Mouse (Mus musculus): ENCODE data around the gene Casc3. TPM values are rescaled to one million over a fixed set of nuclear protein-coding genes. Genes with fewer than 3 reads are reported as not detected.

Casc3 gene
- total RNA-seq, 2 experiments from 2014 or later = 36.8 to 41.9 TPM

DNA sequence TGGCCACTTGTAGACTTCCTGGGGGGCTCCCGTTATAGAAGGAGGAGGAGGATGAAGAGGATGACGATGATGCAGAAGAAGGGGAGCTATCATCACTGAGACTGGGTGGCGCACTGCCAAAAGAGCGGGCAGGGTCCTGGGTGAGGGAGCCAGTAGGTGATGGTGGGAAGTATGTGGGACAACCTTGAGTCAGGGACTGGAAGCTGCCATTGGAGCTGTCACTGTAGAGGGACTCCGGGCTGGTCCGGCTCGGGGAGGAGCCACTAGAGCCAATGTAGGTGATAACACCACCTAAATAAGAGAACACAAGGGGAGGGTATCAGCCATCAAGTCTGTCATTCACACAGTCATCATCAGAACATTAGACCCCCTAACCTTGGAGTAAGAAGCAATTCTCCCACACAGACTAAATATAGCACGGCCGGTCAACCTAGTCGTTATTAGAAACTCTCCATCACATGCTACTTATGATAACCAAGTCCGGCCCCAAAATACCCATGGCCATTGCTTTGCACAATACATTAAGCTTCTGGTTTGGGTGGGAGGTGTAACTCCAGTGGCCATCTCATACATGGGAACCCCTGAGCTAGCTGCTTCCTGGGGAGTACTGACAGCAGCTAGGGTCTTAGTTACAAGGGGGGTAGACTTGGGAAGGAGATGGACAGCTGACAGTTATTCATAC, 32.7 kb upstream of the Casc3 start:
- peak in 1 of 2 experiments; percentile 41 for DNase-seq (ENCODE audit: low spot score in 2 of 2)

DNA sequence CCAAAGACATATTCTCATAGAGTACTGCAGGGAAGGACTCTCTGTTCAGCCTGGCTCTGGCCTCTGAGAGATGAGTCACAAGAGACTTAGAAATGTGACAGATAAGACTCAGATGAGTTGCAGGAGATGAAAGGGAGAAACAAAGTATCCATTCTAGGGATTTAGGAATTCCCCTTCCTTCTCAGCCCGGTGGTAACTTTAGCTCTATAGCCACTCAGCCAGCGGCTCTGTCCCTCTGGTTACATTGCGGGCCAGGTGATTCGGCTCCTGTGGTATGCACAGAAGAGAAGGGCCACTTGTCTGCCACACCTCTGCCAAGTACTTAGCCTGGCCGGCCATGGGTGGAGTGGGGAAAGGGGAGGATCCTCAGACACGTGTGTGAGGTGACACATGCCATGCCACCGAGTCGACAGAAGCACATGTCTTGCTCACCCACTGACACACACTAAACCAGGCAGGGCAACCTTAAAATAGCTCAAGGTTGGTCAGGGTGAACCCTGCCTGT, 32.0 kb upstream of the Casc3 start:
- peak; percentile 67 to 73 for DNase-seq (ENCODE audit: low spot score in 2 of 2)

DNA sequence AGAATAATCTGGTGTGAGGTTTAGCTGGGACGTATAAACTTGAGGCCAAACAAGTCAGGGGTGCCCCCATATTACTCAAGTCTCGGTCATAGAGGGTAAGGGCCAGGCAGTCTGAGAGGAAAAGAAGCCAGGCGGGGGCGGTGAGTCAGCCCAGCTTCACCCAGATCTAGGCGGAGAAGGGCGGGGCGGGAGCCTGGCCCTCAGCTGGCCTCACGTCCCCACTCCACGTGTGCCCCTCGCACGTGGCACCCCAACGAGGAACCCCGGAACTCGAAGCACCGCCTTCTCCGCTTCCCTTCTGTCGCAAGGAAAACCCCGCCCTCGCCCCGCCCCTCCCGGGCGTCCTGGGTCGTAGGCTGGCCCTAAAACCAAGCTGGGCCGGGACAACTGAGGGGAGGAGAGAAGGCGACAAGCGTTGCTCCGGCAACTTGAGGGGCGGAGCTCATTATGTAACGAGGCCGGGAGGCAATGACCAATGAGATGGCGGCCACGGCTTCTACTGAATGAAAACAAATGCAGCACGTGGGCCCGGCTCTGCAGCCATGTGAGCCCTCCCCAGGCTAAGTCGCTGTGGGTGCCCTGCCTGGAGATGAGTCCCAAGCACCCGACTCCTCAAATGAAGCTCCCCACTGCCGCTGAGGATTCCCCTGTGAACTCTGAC, 30.9 kb upstream of the Casc3 start:
- DNase-seq (ENCODE audit: low spot score in 2 of 2) = peak; percentile 99 to 100

DNA sequence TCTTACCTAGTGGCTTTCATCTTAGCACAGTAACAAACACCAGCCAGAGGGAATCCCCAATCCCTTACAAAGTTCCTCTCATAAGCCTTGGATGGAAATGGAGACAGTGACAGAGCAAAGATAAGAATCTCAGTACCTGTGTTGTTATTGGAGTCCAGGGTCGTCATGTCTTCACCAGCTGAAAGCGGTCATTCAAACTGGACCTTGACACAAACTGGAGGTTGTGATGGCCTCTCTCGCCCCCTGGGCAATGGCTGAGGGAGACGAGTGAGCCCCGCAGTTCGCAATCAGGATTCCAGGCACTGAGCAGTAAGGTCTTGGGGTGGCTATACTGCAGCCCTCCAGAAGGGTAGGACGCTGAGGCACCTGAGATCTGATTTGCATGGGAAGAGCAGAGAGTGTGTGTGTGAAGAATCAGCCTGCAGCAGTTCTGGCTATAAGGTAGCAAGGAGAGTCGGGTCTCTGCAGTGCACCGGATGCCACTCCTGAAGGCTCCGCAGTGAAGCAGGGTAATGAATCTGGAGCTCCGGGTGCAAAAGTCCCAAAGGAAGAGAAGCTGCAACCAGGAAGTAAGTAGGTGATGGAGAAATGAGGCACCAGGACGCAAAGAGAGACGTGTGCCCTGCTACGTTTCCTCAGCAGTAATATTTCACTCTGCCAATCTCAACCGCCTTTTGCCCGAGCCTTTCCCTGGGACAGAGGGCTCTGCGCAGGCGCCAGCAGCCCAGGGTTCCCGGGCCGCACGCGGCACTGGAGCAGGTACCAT, 29.9 kb upstream of the Casc3 start, which contains the start of gene Nr1d1:
Nr1d1 (minus strand) TSS at position 752 of the 766 bp plus-strand sequence.
- DNase-seq (ENCODE audit: low spot score in 2 of 2) = peak in 1 of 2 experiments; percentile 99

DNA sequence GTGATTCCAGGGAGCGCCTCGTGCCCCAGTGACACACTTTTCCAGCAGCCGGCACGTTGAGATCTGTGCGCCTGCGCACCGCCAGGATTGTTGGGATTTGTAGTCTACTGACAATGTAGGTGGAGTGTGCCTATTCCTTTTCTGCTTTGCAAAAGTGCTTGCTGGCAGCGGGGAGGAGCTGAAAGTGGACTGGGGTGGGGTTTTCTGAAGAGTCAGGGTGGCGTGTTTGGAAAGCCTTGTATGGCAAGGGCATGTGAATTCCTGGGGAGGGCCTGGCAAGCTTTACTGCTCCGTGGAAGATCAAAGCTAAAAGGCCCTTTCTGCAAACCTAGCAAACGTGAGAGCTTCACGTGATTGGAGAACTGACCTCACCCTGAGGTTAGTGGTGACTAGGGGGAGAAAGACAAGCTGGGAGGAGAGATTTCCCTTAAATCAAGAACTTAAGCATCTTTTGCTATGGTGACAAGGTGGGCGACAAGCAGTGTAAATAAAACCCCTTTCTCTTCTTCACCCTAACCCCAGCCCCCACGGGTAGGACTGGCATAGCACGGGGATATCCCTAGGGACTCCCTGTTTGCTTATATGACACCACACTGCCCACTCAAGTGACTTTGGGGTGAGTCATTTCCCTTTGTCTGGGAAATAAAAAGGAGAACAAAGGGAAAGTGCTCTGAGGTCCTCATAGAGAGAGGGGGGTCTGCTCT, 29.2 kb upstream of the Casc3 start:
- DNase-seq (ENCODE audit: low spot score in 2 of 2) = peak in 1 of 2 experiments; percentile 99

DNA sequence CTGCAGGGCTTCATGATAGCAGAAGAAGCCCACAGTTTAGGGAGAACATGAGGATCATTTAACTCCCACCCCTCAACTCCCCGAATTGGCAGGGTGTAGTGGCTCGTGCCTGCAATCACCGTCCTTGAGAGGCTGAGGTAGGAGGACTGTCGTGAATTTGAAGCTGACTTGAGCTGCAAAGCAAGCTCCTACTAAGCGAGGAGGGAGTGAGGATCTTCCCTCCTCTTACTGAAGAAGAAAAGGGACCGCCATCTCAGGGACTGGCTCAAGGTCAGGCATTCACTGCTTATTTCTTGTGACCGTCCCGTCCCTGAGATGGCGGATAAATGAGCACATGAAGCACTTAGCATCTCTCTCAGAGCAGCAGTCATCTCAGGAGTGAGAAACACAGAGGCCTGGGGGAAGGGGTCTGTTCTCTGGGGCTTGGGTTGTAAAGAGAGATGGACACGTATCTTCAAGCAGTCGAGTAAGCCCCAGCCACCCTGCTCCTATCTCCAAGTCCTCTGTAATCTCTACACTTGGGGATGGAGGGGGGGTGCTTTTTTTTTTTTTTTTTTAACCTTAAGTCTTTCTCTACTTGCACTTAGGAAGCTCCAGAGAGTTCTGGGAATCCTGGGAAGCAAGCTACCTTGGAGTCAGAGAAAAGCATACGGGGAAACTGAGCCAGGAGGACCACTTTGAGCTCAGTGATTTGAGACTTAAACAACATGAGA, 28.5 kb upstream of the Casc3 start:
- DNase-seq (ENCODE audit: low spot score in 2 of 2) = no peak

DNA sequence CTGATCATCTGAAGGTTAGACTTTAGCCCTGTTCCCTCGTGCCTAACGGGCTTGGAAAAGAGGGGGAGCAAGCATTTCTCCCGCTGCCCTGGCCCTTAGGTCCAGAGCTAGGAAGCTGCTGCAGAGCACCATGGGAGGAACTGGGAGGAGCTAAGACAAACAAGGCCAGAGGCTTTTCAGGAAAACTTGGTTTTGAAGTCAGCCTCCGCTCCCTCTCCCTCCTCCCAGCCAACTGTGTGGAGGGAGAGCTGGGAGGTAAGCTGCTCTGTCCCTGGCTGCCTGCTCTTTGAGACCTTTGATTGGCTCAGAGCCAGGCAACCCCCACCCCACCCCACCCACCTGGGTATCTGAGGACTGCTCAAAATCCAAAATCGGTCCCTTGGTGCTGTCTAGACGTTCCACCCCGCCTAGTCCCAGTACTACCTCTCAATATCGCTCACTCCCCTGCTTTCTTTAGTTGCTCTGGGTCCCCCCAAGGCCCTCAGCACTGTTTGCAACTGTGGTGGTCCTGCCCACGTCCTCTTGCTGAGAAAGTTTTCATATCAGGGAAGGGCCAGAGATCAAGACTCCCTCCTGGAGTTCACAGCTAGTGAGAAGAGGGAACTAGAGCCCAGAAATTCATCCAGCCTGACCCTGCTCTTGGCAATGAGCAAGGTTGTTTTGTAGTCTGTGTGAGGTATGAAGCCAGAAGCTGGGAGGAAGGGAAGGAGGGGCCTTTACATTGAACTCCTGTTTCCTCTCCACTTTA, 27.7 kb upstream of the Casc3 start:
- DNase-seq (ENCODE audit: low spot score in 2 of 2) = peak; percentile 59 to 73

DNA sequence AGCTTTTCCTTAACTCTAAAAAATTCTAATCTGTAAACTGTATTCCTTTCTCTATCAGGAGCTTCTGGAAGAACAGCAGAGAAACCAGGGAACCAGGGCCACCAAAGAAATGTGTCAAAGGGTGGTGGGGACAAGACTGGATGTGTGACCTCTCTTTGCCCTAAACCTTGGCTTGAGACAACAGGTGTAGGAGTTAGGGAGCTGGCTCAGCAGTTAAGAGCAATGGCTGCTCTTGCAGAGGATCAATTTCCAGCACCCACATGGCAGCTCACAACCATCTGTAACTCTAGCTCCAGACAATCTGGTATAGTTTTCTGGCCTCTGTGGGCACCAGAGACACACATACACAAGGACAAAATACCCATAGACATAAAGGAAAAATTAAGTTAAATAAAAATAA, 26.8 kb upstream of the Casc3 start:
- DNase-seq (ENCODE audit: low spot score in 2 of 2) = no peak

DNA sequence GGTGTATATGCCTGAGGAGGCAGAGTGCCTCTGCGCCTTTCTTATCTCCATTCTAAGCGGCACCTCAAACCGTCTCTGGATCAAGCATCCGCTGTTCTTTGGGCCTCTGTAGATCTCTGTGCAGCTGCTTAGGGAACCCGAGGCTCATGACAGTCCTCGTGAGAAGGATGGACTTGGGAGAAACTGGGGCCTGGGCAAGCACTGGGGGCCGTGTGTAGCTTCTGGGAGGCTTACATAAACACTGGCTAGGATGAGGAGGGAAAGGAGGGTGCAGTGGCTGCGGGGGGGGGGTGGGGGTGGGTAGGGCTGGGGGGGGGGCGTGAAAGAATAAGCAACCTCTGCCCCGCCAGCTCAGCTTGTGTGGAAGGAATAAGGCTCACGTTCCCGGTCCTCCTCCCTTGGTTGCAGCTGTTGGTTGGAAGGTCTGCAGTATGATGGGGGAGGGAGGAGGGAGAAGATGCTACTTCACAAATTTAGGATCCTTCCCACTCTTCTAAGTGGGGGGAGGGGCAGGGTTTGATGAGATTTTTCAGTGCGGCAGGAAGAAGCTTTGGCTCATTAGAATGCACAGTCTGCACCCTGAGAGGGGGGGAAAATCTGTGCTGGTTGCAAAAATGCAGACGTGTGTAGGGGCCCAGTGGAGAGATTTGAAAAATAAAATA, 22.7 kb upstream of the Casc3 start:
- no peak for DNase-seq (ENCODE audit: low spot score in 2 of 2)

DNA sequence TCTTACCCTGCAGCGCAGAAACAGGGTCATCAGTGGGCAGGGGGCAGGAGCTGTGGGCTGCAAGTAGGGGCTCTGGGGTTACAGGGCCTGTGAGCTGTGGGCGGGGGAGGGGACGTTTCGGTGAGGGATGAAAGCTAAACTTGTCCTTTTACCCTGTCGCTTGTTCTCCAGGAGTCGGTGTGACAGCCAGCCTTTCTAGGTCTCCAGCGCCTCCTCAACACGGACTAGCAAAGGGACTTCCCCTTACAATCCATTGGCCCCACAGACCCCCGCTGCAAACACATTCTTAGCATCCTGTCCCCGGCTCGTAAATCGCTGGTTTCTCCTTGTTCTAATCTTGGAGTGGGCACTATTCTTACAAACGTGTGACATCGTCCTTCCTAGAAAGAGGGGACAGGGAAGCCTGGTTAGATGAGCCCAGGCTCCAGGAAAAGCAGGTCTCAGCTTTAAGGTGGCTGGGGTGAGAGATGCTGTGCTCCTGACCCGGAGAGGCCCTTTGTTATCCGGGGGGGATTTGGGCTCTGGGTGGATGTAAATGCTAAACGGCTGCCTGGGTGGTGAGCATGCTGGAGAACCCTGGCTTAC, 22.0 kb upstream of the Casc3 start:
- peak in 1 of 2 experiments; percentile 33 for DNase-seq (ENCODE audit: low spot score in 2 of 2)

DNA sequence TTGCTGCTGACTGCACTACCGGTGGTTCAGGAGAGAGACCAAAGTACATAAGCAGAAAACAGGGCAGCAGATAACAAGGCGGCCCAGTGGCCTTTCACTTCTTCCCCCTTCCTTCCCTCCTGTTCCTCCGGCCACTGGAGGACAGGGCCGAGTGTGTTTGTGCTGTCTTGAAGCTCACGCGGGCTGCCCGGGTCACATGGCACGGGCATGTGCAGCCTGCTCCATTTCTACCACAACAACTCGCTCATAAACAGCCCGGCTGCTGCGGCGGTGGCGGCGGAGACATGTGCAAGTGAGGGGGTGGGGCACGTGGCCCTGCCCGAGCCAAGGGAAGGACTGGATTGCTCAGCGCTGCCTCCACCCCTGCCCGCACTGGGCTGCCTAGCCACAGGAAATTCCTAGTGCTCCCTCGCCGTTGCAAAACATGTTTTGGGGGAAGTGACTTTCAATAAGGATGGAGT, 21.4 kb upstream of the Casc3 start:
- DNase-seq (ENCODE audit: low spot score in 2 of 2) = peak; percentile 95 to 97

DNA sequence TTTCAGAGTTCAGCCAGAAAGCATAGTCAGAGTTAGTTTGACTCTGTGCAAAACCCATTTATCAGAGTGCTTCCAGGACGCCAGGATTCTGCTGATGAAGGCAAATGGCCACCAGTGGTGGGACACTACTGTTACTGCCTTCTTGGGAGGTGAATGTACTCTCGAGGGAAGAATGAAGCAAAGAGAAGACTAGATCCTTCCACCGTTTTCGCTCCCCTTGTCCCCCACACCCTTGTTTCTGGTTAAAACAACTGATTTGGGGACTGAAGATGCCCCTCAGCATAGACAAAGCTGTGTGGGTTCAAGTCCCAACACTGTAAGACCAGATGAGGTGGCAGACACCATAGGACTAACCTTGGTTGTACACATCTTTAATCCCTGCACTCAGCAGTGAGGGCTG, 20.6 kb upstream of the Casc3 start:
- peak in 1 of 2 experiments; percentile 15 for DNase-seq (ENCODE audit: low spot score in 2 of 2)

DNA sequence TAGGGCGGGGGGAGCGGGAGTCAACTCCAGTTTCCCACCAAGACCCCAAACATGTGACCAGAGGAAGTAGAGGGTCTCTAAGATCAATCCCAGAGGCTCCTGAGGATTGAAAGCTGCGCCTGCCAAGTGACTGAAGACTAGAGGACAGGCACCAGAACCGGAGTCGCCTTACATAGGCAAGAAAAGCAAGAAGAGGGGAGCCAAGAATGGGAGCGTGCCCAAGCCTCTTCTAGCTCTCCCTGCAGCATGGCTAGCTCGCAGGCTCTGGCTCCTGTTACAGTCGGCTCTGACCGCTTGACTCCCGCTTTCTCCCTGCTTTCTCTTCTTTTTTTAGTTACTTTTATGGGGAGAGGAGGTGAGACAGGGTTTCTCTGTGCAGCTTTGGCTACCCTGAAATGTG, 19.5 kb upstream of the Casc3 start:
- no peak for DNase-seq (ENCODE audit: low spot score in 2 of 2)

DNA sequence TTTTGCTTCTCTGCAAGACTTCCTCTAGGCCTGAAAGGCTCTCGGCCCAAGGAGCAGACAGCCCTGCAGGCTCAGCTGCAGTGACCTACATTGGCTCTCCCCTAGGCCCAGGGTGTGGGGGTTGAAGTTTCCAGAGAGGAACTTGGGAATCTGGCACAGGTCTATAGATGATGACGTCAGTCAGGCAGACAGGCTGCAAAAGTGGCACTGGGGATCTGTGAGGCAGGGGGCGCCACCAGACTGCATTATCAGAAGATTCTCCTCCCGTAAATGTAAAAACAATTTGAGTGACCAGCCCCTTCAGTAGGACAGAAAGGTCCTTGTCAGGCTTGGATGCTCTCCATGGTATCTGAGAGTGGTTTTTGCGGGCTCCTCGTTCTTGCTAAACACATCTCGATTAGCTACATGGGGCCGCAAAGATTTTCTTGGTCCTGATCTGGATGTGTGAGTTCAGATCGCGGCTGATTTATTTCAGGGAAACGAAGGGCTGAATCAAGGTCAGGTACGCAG, 18.9 kb upstream of the Casc3 start:
- peak; percentile 62 to 65 for DNase-seq (ENCODE audit: low spot score in 2 of 2)

DNA sequence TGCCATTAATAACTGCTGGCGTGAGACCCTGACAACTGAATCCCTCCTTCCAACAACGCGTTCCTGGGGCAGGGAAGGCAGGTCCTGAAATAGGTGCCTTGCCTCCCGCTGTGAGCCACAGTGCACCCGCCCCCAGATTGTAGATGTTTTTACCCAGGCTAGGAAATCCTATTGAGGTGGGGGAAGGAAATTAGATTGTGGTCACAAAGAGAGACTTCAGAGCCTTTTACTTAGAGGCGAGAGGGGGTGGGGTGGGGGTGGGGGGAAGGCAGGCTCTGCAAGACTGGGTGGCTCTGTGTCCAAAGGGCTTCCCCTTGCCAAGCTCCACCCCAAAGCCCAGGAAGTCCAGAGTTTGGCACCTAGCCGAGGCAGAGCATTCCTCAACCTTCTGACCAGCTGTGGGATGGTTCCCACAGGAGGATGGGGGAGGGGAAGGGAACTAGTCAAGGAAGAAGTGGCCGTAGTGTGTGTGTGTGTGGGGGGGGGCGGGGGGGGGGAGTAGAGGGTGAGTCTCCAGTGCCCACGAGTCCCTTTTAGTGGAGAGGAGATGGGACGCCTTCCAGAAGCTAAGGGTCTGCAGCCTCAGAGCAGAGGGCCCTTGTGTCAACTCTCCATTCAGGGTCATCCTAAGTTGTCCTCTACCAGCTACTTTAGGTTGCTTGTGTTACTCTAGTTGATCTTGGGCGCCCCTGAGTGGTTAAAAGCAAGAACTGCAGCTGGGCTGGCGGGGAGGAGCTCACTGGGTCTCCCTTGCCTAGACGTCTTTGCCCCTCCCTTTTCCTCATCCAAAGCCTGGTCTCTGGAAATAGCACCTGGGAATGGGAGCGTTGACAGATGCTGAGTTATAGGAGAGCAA, 18.1 kb upstream of the Casc3 start:
- peak; percentile 93 to 96 for DNase-seq (ENCODE audit: low spot score in 2 of 2)

DNA sequence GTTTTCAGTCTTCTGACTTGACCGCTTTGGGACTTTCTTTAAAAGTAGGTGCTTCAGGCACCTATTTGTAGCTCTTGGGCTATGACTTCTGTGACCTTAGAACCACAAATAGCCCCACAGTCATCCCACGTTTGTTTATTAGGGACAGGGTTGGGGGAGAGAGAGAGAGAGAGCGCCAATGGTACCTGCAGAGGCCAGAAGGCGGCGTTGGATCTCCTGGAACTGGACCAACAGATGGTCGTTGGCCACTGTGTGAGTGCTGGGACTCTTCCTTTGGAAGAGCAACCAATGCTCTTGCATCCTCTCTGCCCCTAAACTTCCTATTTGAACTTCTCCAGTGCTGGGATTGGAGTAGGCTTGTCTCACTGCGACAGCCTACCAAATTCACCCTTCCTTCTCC, 17.5 kb upstream of the Casc3 start:
- DNase-seq (ENCODE audit: low spot score in 2 of 2) = no peak

DNA sequence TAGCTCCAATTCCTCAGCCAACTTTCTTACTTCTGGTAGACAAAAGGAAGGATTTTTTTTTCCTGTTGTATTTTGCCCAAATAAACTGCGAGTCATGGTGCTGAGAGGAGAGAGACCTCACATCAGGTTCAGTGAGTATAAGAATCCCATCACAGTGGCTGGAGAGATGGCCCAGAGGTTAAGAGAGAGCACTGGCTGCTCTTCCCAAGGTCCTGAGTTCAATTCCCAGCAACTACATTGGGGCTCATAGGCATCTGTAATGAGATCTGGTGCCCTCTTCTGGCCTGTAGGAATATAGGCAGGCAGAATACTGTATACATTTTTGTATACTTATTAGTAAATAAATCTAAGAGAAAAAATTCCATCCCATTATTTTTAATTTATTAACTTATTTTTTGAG, 17.0 kb upstream of the Casc3 start:
- DNase-seq (ENCODE audit: low spot score in 2 of 2) = no peak

DNA sequence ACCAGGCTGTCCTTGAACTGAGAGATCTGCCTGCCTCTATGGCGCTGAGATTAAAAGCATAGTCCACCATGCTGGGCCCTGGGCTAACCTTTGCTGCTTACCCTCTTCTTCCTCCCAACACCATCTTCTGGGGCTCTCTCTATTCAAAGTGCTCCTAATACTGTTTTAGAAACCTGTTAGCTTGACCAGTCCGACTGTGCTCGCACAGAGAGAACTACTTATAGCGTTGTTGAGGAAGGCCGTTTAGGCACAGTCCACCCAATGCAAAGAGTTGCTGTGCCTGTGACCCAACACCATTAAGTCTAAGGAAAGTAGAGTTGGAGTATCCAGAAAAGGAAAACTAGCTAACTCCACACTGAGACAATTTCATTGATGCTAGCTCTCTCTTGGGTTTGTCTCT, 16.6 kb upstream of the Casc3 start:
- DNase-seq (ENCODE audit: low spot score in 2 of 2) = no peak
